Mouse (Mus musculus): ENCODE data around the gene Nfyb.

Nfyb gene

GRCm38 (mm10) chr10:82745301-82745700 lies 18.6 kb downstream of the Nfyb start:
- no peak for DNase-seq (ENCODE audit: low spot score in 2 of 2)

- DNase-seq (ENCODE audit: low spot score in 2 of 2), result no peak
These were observed 19.6 kb downstream of the Nfyb start for GRCm38 (mm10) chr10:82744296-82744695.

- no peak for DNase-seq (ENCODE audit: low spot score in 2 of 2)
These were observed 21.4 kb downstream of the Nfyb start for GRCm38 (mm10) chr10:82742578-82742977.

- no peak for DNase-seq (ENCODE audit: low spot score in 2 of 2)
These were observed 22.1 kb downstream of the Nfyb start for GRCm38 (mm10) chr10:82741876-82742275.

GRCm38 (mm10) chr10:82741354-82741753 lies 22.6 kb downstream of the Nfyb start:
- DNase-seq (ENCODE audit: low spot score in 2 of 2), result no peak

- no peak for DNase-seq (ENCODE audit: low spot score in 2 of 2)
These were observed 64.5 kb downstream of the Nfyb start for GRCm38 (mm10) chr10:82699296-82699941.

- DNase-seq (ENCODE audit: low spot score in 2 of 2), result peak; percentile 88 to 91
These were observed 65.2 kb downstream of the Nfyb start for GRCm38 (mm10) chr10:82698712-82699261.
